Comparison of ENCODE assay signal across 8 mouse cellular contexts in the genomic region with DNA sequence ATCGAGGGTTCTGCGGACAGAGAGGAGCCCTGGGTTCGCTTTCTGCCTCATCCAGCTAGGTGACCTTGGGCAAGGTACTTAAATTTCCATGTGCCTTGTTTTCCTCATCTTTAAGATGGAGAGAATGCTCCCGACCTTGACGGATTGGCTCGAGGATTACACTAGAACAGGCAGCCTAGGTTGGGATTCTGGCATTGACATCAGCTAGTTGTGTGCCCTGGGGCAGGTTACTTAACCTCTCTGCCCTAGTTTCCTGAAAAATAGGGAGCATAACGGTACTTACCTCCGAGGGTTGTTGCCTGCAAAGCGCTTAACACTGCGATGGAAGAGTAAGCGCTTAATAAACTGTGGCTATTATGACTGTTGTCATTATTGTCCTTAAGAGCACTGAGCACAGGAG. TPM values are rescaled to one million over a fixed set of nuclear protein-coding genes. Genes with fewer than 3 reads are reported as not detected.
DNase-seq lines count a peak whose midpoint lies in the region; ATAC-seq and TF ChIP-seq lines count a peak whose summit lies in the region.

No protein-coding gene starts in this region.

- no peak for ATAC-seq in lung, embryonic 14.5 days (ENCODE audit: insufficient read depth)
- no peak for ATAC-seq in embryonic facial prominence, embryonic 12.5 days (ENCODE audit: insufficient number of reproducible peaks, insufficient read depth, low FRiP score, low TSS enrichment)
- ATAC-seq in hindbrain, postnatal 0 days, result no peak
- peak; percentile 10 for ATAC-seq in neural tube, embryonic 12.5 days (ENCODE audit: low FRiP score, low read depth)

- H3K27ac ChIP-seq in lung, embryonic 14.5 days (ENCODE audit: low read depth), result no peak overlapping the region
- H3K27ac ChIP-seq in embryonic facial prominence, embryonic 12.5 days, result no peak overlapping the region
- H3K27ac ChIP-seq in hindbrain, postnatal 0 days, result peak overlapping the region; percentile 95
- no peak overlapping the region for H3K27ac ChIP-seq in neural tube, embryonic 12.5 days

- H3K9ac ChIP-seq in lung, embryonic 14.5 days, result peak overlapping the region; percentile 49
- peak overlapping the region; percentile 62; the same call in 1 of the 2 replicates for H3K9ac ChIP-seq in embryonic facial prominence, embryonic 12.5 days
- H3K9ac ChIP-seq in hindbrain, postnatal 0 days (replicated peaks; ENCODE audit: low read length), result peak overlapping the region; percentile 84
- H3K9ac ChIP-seq in neural tube, embryonic 12.5 days, result peak overlapping the region; percentile 81

- peak overlapping the region; percentile 63 for H3K4me3 ChIP-seq in lung, embryonic 14.5 days (ENCODE audit: low read depth, low read length)
- H3K4me3 ChIP-seq in embryonic facial prominence, embryonic 12.5 days, result peak overlapping the region; percentile 58
- H3K4me3 ChIP-seq in hindbrain, postnatal 0 days (ENCODE audit: low read length), result peak overlapping the region; percentile 76
- peak overlapping the region; percentile 62 for H3K4me3 ChIP-seq in neural tube, embryonic 12.5 days

- peaks cover 15% of the 10 kb centered on the region for H3K4me1 ChIP-seq in lung, embryonic 14.5 days (ENCODE audit: insufficient read depth)
- H3K4me1 ChIP-seq in embryonic facial prominence, embryonic 12.5 days, result peaks cover 28% of the 10 kb centered on the region
- no peaks in the 10 kb centered on the region for H3K4me1 ChIP-seq in hindbrain, postnatal 0 days (ENCODE audit: insufficient read depth, low read length)
- peaks cover 21% of the 10 kb centered on the region for H3K4me1 ChIP-seq in neural tube, embryonic 12.5 days

- no peak for DNase-seq in lung, embryonic 14.5 days
- no peak for DNase-seq in lung, postnatal 14 days
- DNase-seq in hindbrain, postnatal 0 days (ENCODE audit: low spot score), result no peak
- DNase-seq in left cerebral cortex, adult 11 months (ENCODE audit: low spot score), result no peak
- DNase-seq in spleen, adult 12 weeks (ENCODE audit: low spot score), result no peak
- no peak for DNase-seq in left cerebral cortex, adult 8-10 months (ENCODE audit: low spot score in 2 of 2)

- 3% methylated on average over 11 of the region's 11 CpGs for WGBS in lung, embryonic 14.5 days
- 3% methylated on average over 11 of the region's 11 CpGs for WGBS in embryonic facial prominence, embryonic 12.5 days
- 2% methylated on average over 11 of the region's 11 CpGs for WGBS in hindbrain, postnatal 0 days
- WGBS in neural tube, embryonic 12.5 days, result 3% methylated on average over 11 of the region's 11 CpGs

- peak overlapping the region; percentile 99 for H3K4me2 ChIP-seq in lung, embryonic 14.5 days
- H3K4me2 ChIP-seq in embryonic facial prominence, embryonic 12.5 days (replicated peaks), result peak overlapping the region; percentile 99
- peak overlapping the region; percentile 95 for H3K4me2 ChIP-seq in hindbrain, postnatal 0 days (ENCODE audit: low read depth, low read length)
- peak overlapping the region; percentile 98 for H3K4me2 ChIP-seq in neural tube, embryonic 12.5 days (replicated peaks)

- no peaks in the 10 kb centered on the region for H3K9me3 ChIP-seq in lung, embryonic 14.5 days (ENCODE audit: low read depth, low read length)
- no peaks in the 10 kb centered on the region for H3K9me3 ChIP-seq in embryonic facial prominence, embryonic 12.5 days
- H3K9me3 ChIP-seq in hindbrain, postnatal 0 days (ENCODE audit: low read length), result no peaks in the 10 kb centered on the region
- H3K9me3 ChIP-seq in neural tube, embryonic 12.5 days, result no peaks in the 10 kb centered on the region

- no peaks in the 10 kb centered on the region for H3K36me3 ChIP-seq in lung, embryonic 14.5 days (ENCODE audit: insufficient read depth)
- H3K36me3 ChIP-seq in embryonic facial prominence, embryonic 12.5 days, result no peaks in the 10 kb centered on the region
- H3K36me3 ChIP-seq in hindbrain, postnatal 0 days (ENCODE audit: insufficient read depth, low read length), result no peaks in the 10 kb centered on the region
- H3K36me3 ChIP-seq in neural tube, embryonic 12.5 days, result no peaks in the 10 kb centered on the region

- no peak for TF ChIP-seq CTCF in lung, embryonic 14.5 days (IDR thresholded peaks at IDR 0.05; ENCODE audit: low read depth)
- no peak for TF ChIP-seq CTCF in hindbrain, postnatal 0 days (IDR thresholded peaks at IDR 0.05; ENCODE audit: low read depth)

- H3K27me3 ChIP-seq in lung, embryonic 14.5 days (ENCODE audit: insufficient read depth, low read length), result peaks cover 32% of the 10 kb centered on the region
- peaks cover 40% of the 10 kb centered on the region for H3K27me3 ChIP-seq in embryonic facial prominence, embryonic 12.5 days
- H3K27me3 ChIP-seq in hindbrain, postnatal 0 days (ENCODE audit: insufficient read depth, low read length), result no peaks in the 10 kb centered on the region
- H3K27me3 ChIP-seq in neural tube, embryonic 12.5 days (replicated peaks), result peaks cover 23% of the 10 kb centered on the region

RNA-seq across cellular contexts. Expression of a gene that starts 34.0 kb away (rescaled TPM):
- polyA plus RNA-seq in lung, embryonic 14.5 days (2014; fragmentation: Nextera tagmentation; extraction: Ambion mirVana), result 24.9 and 26.1 TPM in 2 replicates
- 38.7 and 43.5 TPM in 2 replicates for polyA plus RNA-seq in embryonic facial prominence, embryonic 12.5 days (2016; fragmentation: Nextera tagmentation; extraction: Ambion mirVana)
- total RNA-seq in hindbrain, postnatal 0 days (2014; rRNA removed), result 109 and 175 TPM in 2 replicates
- 26.4 and 26.6 TPM in 2 replicates for polyA plus RNA-seq in hindbrain, postnatal 0 days (2015; fragmentation: Nextera tagmentation; extraction: Ambion mirVana)
- polyA plus RNA-seq in neural tube, embryonic 12.5 days (2016; fragmentation: Nextera tagmentation; extraction: Ambion mirVana), result 37.9 and 38.4 TPM in 2 replicates
- total RNA-seq in left cerebral cortex, adult 8-10 months (2022), result 100 to 1,000 TPM; 141 to 159 (median 147) TPM

RNA-seq across cellular contexts. Expression of a gene that starts 34.6 kb away (rescaled TPM):
- polyA plus RNA-seq in lung, embryonic 14.5 days (2014; fragmentation: Nextera tagmentation; extraction: Ambion mirVana), result 18.6 and 19.3 TPM in 2 replicates
- polyA plus RNA-seq in embryonic facial prominence, embryonic 12.5 days (2016; fragmentation: Nextera tagmentation; extraction: Ambion mirVana), result 3.3 and 3.6 TPM in 2 replicates
- total RNA-seq in hindbrain, postnatal 0 days (2014; rRNA removed), result 3.4 and 3.5 TPM in 2 replicates
- 3.2 and 3.5 TPM in 2 replicates for polyA plus RNA-seq in hindbrain, postnatal 0 days (2015; fragmentation: Nextera tagmentation; extraction: Ambion mirVana)
- polyA plus RNA-seq in neural tube, embryonic 12.5 days (2016; fragmentation: Nextera tagmentation; extraction: Ambion mirVana), result 1.7 and 2.5 TPM in 2 replicates
- 1 to 10 TPM; 1.3 to 2.2 (median 1.8) TPM for total RNA-seq in left cerebral cortex, adult 8-10 months (2022)
